Mouse (Mus musculus) ES-Bruce4 (cell line): Measurements from ENCODE around the gene Tspan3. TPM values are rescaled to one million over a fixed set of nuclear protein-coding genes. Genes with fewer than 3 reads are reported as not detected.

ENCODE experiments used
- H3K27ac ChIP-seq: 2 replicates; pipeline ENCODE4 v1.5.1; 2012; ENCODE audit warnings: low read length, inconsistent platforms; ENCODE audit not compliant: insufficient read depth
- H3K27me3 ChIP-seq: 2 replicates; pipeline ENCODE4 v1.6.1; 2012; ENCODE audit warnings: mild to moderate bottlenecking, low read length, inconsistent platforms; ENCODE audit not compliant: control insufficient read depth, poor library complexity, insufficient read depth, severe bottlenecking
- H3K36me3 ChIP-seq: 2 replicates; pipeline ENCODE4 v1.6.1; 2012; ENCODE audit warnings: inconsistent platforms, mild to moderate bottlenecking, low read length, moderate library complexity; ENCODE audit not compliant: control insufficient read depth, poor library complexity, insufficient read depth, severe bottlenecking
- H3K4me1 ChIP-seq: one replicate; pipeline ENCODE4 v1.8.1; 2011; ENCODE audit warnings: low read length; ENCODE audit not compliant: control insufficient read depth, insufficient read depth
- H3K4me3 ChIP-seq: 2 replicates; pipeline ENCODE4 v1.5.1; 2011; ENCODE audit warnings: low read depth, mild to moderate bottlenecking, low read length
- H3K9ac ChIP-seq: 2 replicates; pipeline ENCODE4 v1.6.1; 2012; ENCODE audit warnings: low read depth, mild to moderate bottlenecking, inconsistent platforms; ENCODE audit not compliant: poor library complexity, severe bottlenecking
- H3K9me3 ChIP-seq: replicated peaks from 2 replicates; pipeline ENCODE4 v1.6.1; 2012; ENCODE audit warnings: mild to moderate bottlenecking, low read length, inconsistent platforms; ENCODE audit not compliant: control insufficient read depth, poor library complexity, insufficient read depth, severe bottlenecking
- CTCF ChIP-seq: IDR thresholded peaks from one replicate; pipeline ENCODE4 v1.8.1; 2011; ENCODE audit warnings: low read depth, low read length
- EP300 ChIP-seq: IDR thresholded peaks from 2 replicates; pipeline ENCODE4 v1.6.1; 2011; ENCODE audit warnings: low read depth, low read length; ENCODE audit not compliant: insufficient read depth
- POLR2A ChIP-seq: IDR thresholded peaks from one replicate; pipeline ENCODE4 v1.8.1; 2011; ENCODE audit warnings: low read length; ENCODE audit not compliant: insufficient read depth
- polyA plus RNA-seq: library from polyadenylated mRNA; stranded (reverse); fragments of >200 nt; gene quantifications from 2 replicates; pipeline ENCODE4 v1.2.4, GENCODE M21; 2011; ENCODE audit warnings: low read depth; ENCODE audit not compliant: missing spikeins, insufficient read depth, insufficient read length

Tspan3 gene
- polyA plus RNA-seq, 1 experiment: 91.2 TPM

GRCm38 (mm10) chr9:56160341-56161141 is 4.7 kb downstream of the Tspan3 start:
- TF ChIP-seq POLR2A (no peak), CTCF (no peak), EP300 (no peak)
- no peaks in the 10 kb centered on the region for H3K27me3 ChIP-seq
- H3K9ac ChIP-seq: peak overlapping the region; percentile 91
- H3K4me1 ChIP-seq: no peaks in the 10 kb centered on the region
- peak overlapping the region; percentile 91 for H3K4me3 ChIP-seq
- H3K36me3 ChIP-seq: no peaks in the 10 kb centered on the region
- H3K27ac ChIP-seq: no peak overlapping the region
- H3K9me3 ChIP-seq: no peaks in the 10 kb centered on the region

DNA sequence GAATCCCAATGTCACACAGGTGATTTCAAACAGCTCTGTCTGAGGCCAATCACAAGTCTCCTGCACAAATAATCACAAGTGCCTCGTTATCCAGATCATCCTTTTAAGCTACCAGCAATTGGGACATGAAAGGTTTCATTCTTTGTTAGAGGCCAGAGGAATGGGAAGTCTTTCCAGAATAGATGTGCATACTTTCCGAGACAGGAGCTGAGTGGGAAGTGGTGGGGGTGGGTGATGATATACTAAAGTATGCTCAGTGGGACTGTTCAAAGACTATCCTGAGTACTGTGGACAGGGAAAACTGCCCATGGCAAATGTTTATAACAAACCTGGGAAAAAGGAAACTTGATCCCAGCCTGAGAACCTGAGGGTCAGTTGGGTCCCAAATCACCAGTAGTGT is 5.8 kb downstream of the Tspan3 start:
- H3K4me3 ChIP-seq: no peak overlapping the region
- no peak overlapping the region for H3K27ac ChIP-seq
- no peaks in the 10 kb centered on the region for H3K36me3 ChIP-seq
- H3K9ac ChIP-seq: no peak overlapping the region
- H3K9me3 ChIP-seq: no peaks in the 10 kb centered on the region
- H3K4me1 ChIP-seq: no peaks in the 10 kb centered on the region
- H3K27me3 ChIP-seq: no peaks in the 10 kb centered on the region
- no peak for TF ChIP-seq CTCF
- no peak for TF ChIP-seq EP300
- no peak for TF ChIP-seq POLR2A

GRCm38 (mm10) chr9:56158077-56158476 is 7.2 kb downstream of the Tspan3 start:
- Histone ChIP-seq H3K36me3 (no peaks in the 10 kb centered on the region), H3K27me3 (no peaks in the 10 kb centered on the region), H3K9me3 (no peaks in the 10 kb centered on the region), H3K9ac (no peak overlapping the region), H3K4me1 (no peaks in the 10 kb centered on the region), H3K4me3 (no peak overlapping the region), H3K27ac (no peak overlapping the region)
- TF ChIP-seq EP300: no peak

GRCm38 (mm10) chr9:56154572-56154971 is 10.7 kb downstream of the Tspan3 start:
- no peaks in the 10 kb centered on the region for H3K4me1 ChIP-seq
- no peak overlapping the region for H3K9ac ChIP-seq

GRCm38 (mm10) chr9:56152482-56153007 is 12.7 kb downstream of the Tspan3 start:
- Histone ChIP-seq H3K4me3 (no peak overlapping the region), H3K9ac (no peak overlapping the region), H3K27ac (no peak overlapping the region), H3K27me3 (no peaks in the 10 kb centered on the region), H3K9me3 (no peaks in the 10 kb centered on the region), H3K36me3 (no peaks in the 10 kb centered on the region), H3K4me1 (no peaks in the 10 kb centered on the region)
- no peak for TF ChIP-seq POLR2A
- TF ChIP-seq EP300: no peak
- no peak for TF ChIP-seq CTCF

More at GRCm38 (mm10) chr9:56154572-56154971, 10.7 kb downstream of the Tspan3 start:
- H3K36me3 ChIP-seq: no peaks in the 10 kb centered on the region
- H3K27me3 ChIP-seq: no peaks in the 10 kb centered on the region
- no peaks in the 10 kb centered on the region for H3K9me3 ChIP-seq
- H3K4me3 ChIP-seq: no peak overlapping the region
- no peak overlapping the region for H3K27ac ChIP-seq
- no peak for TF ChIP-seq EP300
- TF ChIP-seq CTCF: no peak

- Histone ChIP-seq H3K27me3 (no peaks in the 10 kb centered on the region), H3K9ac (no peak overlapping the region), H3K27ac (no peak overlapping the region), H3K9me3 (no peaks in the 10 kb centered on the region), H3K36me3 (no peaks in the 10 kb centered on the region), H3K4me3 (no peak overlapping the region), H3K4me1 (no peaks in the 10 kb centered on the region)
- TF ChIP-seq EP300: no peak
- TF ChIP-seq POLR2A: no peak
- no peak for TF ChIP-seq CTCF
Observed at GRCm38 (mm10) chr9:56151745-56152481, 13.4 kb downstream of the Tspan3 start.
